Comparison of ENCODE assay signal across 21 mouse cellular contexts in genomic region chr6:86062226-86062625, GRCm38 (mm10). TPM values are rescaled to one million over a fixed set of nuclear protein-coding genes. Genes with fewer than 3 reads are reported as not detected.
DNase-seq lines count a peak whose midpoint lies in the region; ATAC-seq lines count a peak whose summit lies in the region.
"Had no signal": no experiment of that assay in that cellular context is flagged by ENCODE, and none has a peak within 500 bp of the region (broad histone marks: within the 10 kb centered on the region; RNA-seq: fewer than 3 reads in every experiment).

No protein-coding gene starts in this region.

- H3K27me3 ChIP-seq in forebrain, embryonic 10.5 days (ENCODE audit: poor library complexity, severe bottlenecking): no peaks in the 10 kb centered on the region
- no peaks in the 10 kb centered on the region for H3K27me3 ChIP-seq in forebrain, embryonic 14.5 days (replicated peaks; ENCODE audit: control insufficient read depth, insufficient read depth, low read length)
- no peaks in the 10 kb centered on the region for H3K27me3 ChIP-seq in hindbrain, embryonic 15.5 days
- H3K27me3 ChIP-seq in midbrain, embryonic 16.5 days (ENCODE audit: control insufficient read depth, insufficient read depth, low read depth, low read length): no peaks in the 10 kb centered on the region
- H3K27me3 ChIP-seq in liver, embryonic 12.5 days (replicated peaks): peaks cover 81% of the 10 kb centered on the region
- H3K27me3 ChIP-seq: intestine, embryonic 15.5 days; kidney, embryonic 15.5 days; lung, embryonic 15.5 days had no signal

- 82% methylated on average over 5 of the region's 5 CpGs for WGBS in forebrain, embryonic 10.5 days
- 63% methylated on average over 5 of the region's 5 CpGs for WGBS in forebrain, embryonic 14.5 days
- WGBS in hindbrain, embryonic 15.5 days: 22% methylated on average over 5 of the region's 5 CpGs
- 33% methylated on average over 5 of the region's 5 CpGs for WGBS in midbrain, embryonic 16.5 days
- 64% methylated on average over 5 of the region's 5 CpGs for WGBS in liver, embryonic 12.5 days (ENCODE audit: insufficient replicate concordance)

- no peak for DNase-seq in forebrain, embryonic 10.5 days (ENCODE audit: extremely low spot score, low spot score)
- DNase-seq in forebrain, embryonic 14.5 days (ENCODE audit: low spot score): no peak
- DNase-seq in urinary bladder, postnatal 36 days (ENCODE audit: low spot score in 2 of 2): no peak
- DNase-seq: adrenal gland, adult 2 months; cerebellum, adult 18-20 months; embryo, embryonic 11 days; gastrocnemius, adult 2 months; heart, adult 2 months; retina, postnatal 1 day; thymus, adult 18-20 months had no signal

- H3K36me3 ChIP-seq in forebrain, embryonic 10.5 days (replicated peaks): no peaks in the 10 kb centered on the region
- H3K36me3 ChIP-seq in forebrain, embryonic 14.5 days (ENCODE audit: control insufficient read depth, insufficient read depth, low read length): no peaks in the 10 kb centered on the region
- H3K36me3 ChIP-seq in hindbrain, embryonic 15.5 days: no peaks in the 10 kb centered on the region
- H3K36me3 ChIP-seq in midbrain, embryonic 16.5 days (ENCODE audit: control insufficient read depth, insufficient read depth, low read length): no peaks in the 10 kb centered on the region
- H3K36me3 ChIP-seq in liver, embryonic 12.5 days: no peaks in the 10 kb centered on the region
- H3K36me3 ChIP-seq: G1E; intestine, embryonic 15.5 days; kidney, embryonic 15.5 days; lung, embryonic 15.5 days had no signal

- ATAC-seq in forebrain, embryonic 14.5 days: no peak
- no peak for ATAC-seq in hindbrain, embryonic 15.5 days (ENCODE audit: low FRiP score, low read depth)
- ATAC-seq in midbrain, embryonic 16.5 days: no peak
- no peak for ATAC-seq in liver, embryonic 12.5 days
- no peak for ATAC-seq in inflammation-experienced regulatory T-cells, adult 6 months
- ATAC-seq: intestine, embryonic 15.5 days had no signal

- no peak overlapping the region for H3K4me3 ChIP-seq in forebrain, embryonic 10.5 days
- H3K4me3 ChIP-seq in forebrain, embryonic 14.5 days (ENCODE audit: low read depth, low read length): no peak overlapping the region
- no peak overlapping the region for H3K4me3 ChIP-seq in hindbrain, embryonic 15.5 days
- H3K4me3 ChIP-seq in midbrain, embryonic 16.5 days (ENCODE audit: low read depth, low read length): no peak overlapping the region
- H3K4me3 ChIP-seq in liver, embryonic 12.5 days: no peak overlapping the region
- H3K4me3 ChIP-seq: gastrocnemius, adult 2 months; heart, adult 2 months; intestine, embryonic 15.5 days; kidney, embryonic 15.5 days; lung, embryonic 15.5 days had no signal

- H3K4me1 ChIP-seq in forebrain, embryonic 10.5 days: peaks cover 74% of the 10 kb centered on the region
- peaks cover 78% of the 10 kb centered on the region for H3K4me1 ChIP-seq in forebrain, embryonic 14.5 days (ENCODE audit: control insufficient read depth, insufficient read depth, low read length)
- peaks cover 96% of the 10 kb centered on the region for H3K4me1 ChIP-seq in hindbrain, embryonic 15.5 days (replicated peaks)
- H3K4me1 ChIP-seq in midbrain, embryonic 16.5 days (ENCODE audit: control insufficient read depth, insufficient read depth, low read length): peaks cover 89% of the 10 kb centered on the region
- peaks cover 6% of the 10 kb centered on the region; the same call in 1 of the 2 replicates for H3K4me1 ChIP-seq in liver, embryonic 12.5 days
- H3K4me1 ChIP-seq: intestine, embryonic 15.5 days; kidney, embryonic 15.5 days; lung, embryonic 15.5 days had no signal

- H3K4me2 ChIP-seq in forebrain, embryonic 14.5 days (ENCODE audit: low read length): no peak overlapping the region
- peak overlapping the region; percentile 16; the same call in 1 of the 2 replicates for H3K4me2 ChIP-seq in hindbrain, embryonic 15.5 days
- H3K4me2 ChIP-seq in midbrain, embryonic 16.5 days (ENCODE audit: low read length): peak overlapping the region; percentile 29; the same call in 1 of the 2 replicates
- no peak overlapping the region for H3K4me2 ChIP-seq in liver, embryonic 12.5 days
- H3K4me2 ChIP-seq: intestine, embryonic 15.5 days; kidney, embryonic 15.5 days; lung, embryonic 15.5 days had no signal

- H3K27ac ChIP-seq in forebrain, embryonic 10.5 days: peak overlapping the region; percentile 52; the same call in 1 of the 2 replicates
- peak overlapping the region; percentile 94 for H3K27ac ChIP-seq in forebrain, embryonic 14.5 days (ENCODE audit: low read depth, low read length)
- peak overlapping the region; percentile 90 for H3K27ac ChIP-seq in hindbrain, embryonic 15.5 days (replicated peaks)
- peak overlapping the region; percentile 97 for H3K27ac ChIP-seq in midbrain, embryonic 16.5 days (ENCODE audit: low read length)
- no peak overlapping the region for H3K27ac ChIP-seq in liver, embryonic 12.5 days
- H3K27ac ChIP-seq: gastrocnemius, adult 2 months; heart, adult 2 months; intestine, embryonic 15.5 days; kidney, embryonic 15.5 days; lung, embryonic 15.5 days had no signal

- no peaks in the 10 kb centered on the region for H3K9me3 ChIP-seq in forebrain, embryonic 10.5 days
- H3K9me3 ChIP-seq in forebrain, embryonic 14.5 days (replicated peaks; ENCODE audit: control insufficient read depth, low read length): no peaks in the 10 kb centered on the region
- H3K9me3 ChIP-seq in hindbrain, embryonic 15.5 days: no peaks in the 10 kb centered on the region
- H3K9me3 ChIP-seq in midbrain, embryonic 16.5 days (replicated peaks; ENCODE audit: control insufficient read depth, low read length, poor library complexity, severe bottlenecking): no peaks in the 10 kb centered on the region
- no peaks in the 10 kb centered on the region for H3K9me3 ChIP-seq in liver, embryonic 12.5 days (replicated peaks)
- H3K9me3 ChIP-seq: G1E; intestine, embryonic 15.5 days; kidney, embryonic 15.5 days; lung, embryonic 15.5 days had no signal

- H3K9ac ChIP-seq in forebrain, embryonic 14.5 days (ENCODE audit: low read length): no peak overlapping the region
- H3K9ac ChIP-seq in hindbrain, embryonic 15.5 days: no peak overlapping the region
- H3K9ac ChIP-seq in midbrain, embryonic 16.5 days (ENCODE audit: low read depth, low read length): no peak overlapping the region
- H3K9ac ChIP-seq in liver, embryonic 12.5 days: no peak overlapping the region
- H3K9ac ChIP-seq: intestine, embryonic 15.5 days; kidney, embryonic 15.5 days; lung, embryonic 15.5 days had no signal

RNA-seq across cellular contexts. Expression of gene Add2, which starts 33.7 kb away (rescaled TPM):
- polyA plus RNA-seq in forebrain, embryonic 10.5 days (2016; fragmentation: Nextera tagmentation; extraction: Ambion mirVana): 30.7 and 36.5 TPM in 2 replicates
- 108 and 134 TPM in 2 replicates for polyA plus RNA-seq in forebrain, embryonic 14.5 days (2014; fragmentation: Nextera tagmentation; extraction: Ambion mirVana)
- polyA plus RNA-seq in hindbrain, embryonic 15.5 days (2015; fragmentation: Nextera tagmentation; extraction: Ambion mirVana): 142 and 149 TPM in 2 replicates
- polyA plus RNA-seq in midbrain, embryonic 16.5 days (2015; fragmentation: Nextera tagmentation; extraction: Ambion mirVana): 166 and 197 TPM in 2 replicates
- 96.9 and 97.2 TPM in 2 replicates for polyA plus RNA-seq in liver, embryonic 12.5 days (2016; fragmentation: Nextera tagmentation; extraction: Ambion mirVana)
- polyA plus RNA-seq in inflammation-experienced regulatory T-cells, adult 6 months (2017; shearing (Covaris generic)): not detected
- polyA plus RNA-seq: liver, adult 2 months had no signal

RNA-seq across cellular contexts. Expression of gene Figla, which starts 46.3 kb away (rescaled TPM):
- not detected in 2 replicates for polyA plus RNA-seq in forebrain, embryonic 10.5 days (2016; fragmentation: Nextera tagmentation; extraction: Ambion mirVana)
- not detected in 2 replicates for polyA plus RNA-seq in forebrain, embryonic 14.5 days (2014; fragmentation: Nextera tagmentation; extraction: Ambion mirVana)
- not detected in 2 replicates for polyA plus RNA-seq in hindbrain, embryonic 15.5 days (2015; fragmentation: Nextera tagmentation; extraction: Ambion mirVana)
- not detected in 2 replicates for polyA plus RNA-seq in midbrain, embryonic 16.5 days (2015; fragmentation: Nextera tagmentation; extraction: Ambion mirVana)
- polyA plus RNA-seq in liver, embryonic 12.5 days (2016; fragmentation: Nextera tagmentation; extraction: Ambion mirVana): not detected in 2 replicates
- polyA plus RNA-seq in inflammation-experienced regulatory T-cells, adult 6 months (2017; shearing (Covaris generic)): not detected
- polyA plus RNA-seq: adrenal gland, adult 2 months; G1E; heart, adult 2 months; heart, postnatal 0 days; intestine, embryonic 15.5 days; kidney, embryonic 15.5 days; liver, adult 2 months; lung, embryonic 15.5 days; small intestine, adult 2 months had no signal

Comparison
In these comparisons a context has a peak if more than half of its experiments do, and no peak if none do; other contexts are left out.
1. H3K4me2 ChIP-seq: peak in hindbrain, embryonic 15.5 days (single experiment) and midbrain, embryonic 16.5 days (single experiment); none in forebrain, embryonic 14.5 days (single experiment) and liver, embryonic 12.5 days (single experiment).
2. RNA of gene Add2, which starts 33.7 kb away (polyA plus RNA-seq): 166 to 197 TPM in midbrain, embryonic 16.5 days, 142 to 149 TPM in hindbrain, embryonic 15.5 days, 108 to 134 TPM in forebrain, embryonic 14.5 days, 96.9 to 97.2 TPM in liver, embryonic 12.5 days and 30.7 to 36.5 TPM in forebrain, embryonic 10.5 days; not detected in inflammation-experienced regulatory T-cells, adult 6 months; every median in the first group is over 10 times any median in the second.